Mouse (Mus musculus) CH12.LX (cell line): ENCODE results near the gene Tppp. TPM values are rescaled to one million over a fixed set of nuclear protein-coding genes. Genes with fewer than 3 reads are reported as not detected.

ENCODE experiments used
- DNase-seq: peaks from one replicate; pipeline ENCODE4 v3.0.0-alpha.2; 2013; ENCODE audit errors: extremely low read depth
- H3K27ac ChIP-seq: 2 replicates; pipeline ENCODE4 v1.5.1; 2012; ENCODE audit warnings: low read depth, mild to moderate bottlenecking, control low read depth, moderate library complexity; ENCODE audit not compliant: insufficient read depth
- H3K27me3 ChIP-seq: replicated peaks from 2 replicates; pipeline ENCODE3; 2012; ENCODE audit warnings: inconsistent platforms
- H3K36me3 ChIP-seq, 2 experiments: replicated peaks in 1 of 2; 2 replicates each; pipeline versions ENCODE3 to v1.6.1; 2012; ENCODE audit warnings: inconsistent platforms in 1 of 2, low read length in 1 of 2, mild to moderate bottlenecking in 1 of 2, mixed read lengths in 1 of 2, moderate library complexity in 1 of 2; ENCODE audit not compliant: control insufficient read depth in 1 of 2, insufficient read depth in 1 of 2
- H3K4me1 ChIP-seq, 2 experiments: 2 replicates each; pipeline ENCODE4 v1.6.1; 2012; ENCODE audit warnings: inconsistent platforms in 1 of 2, moderate library complexity in 1 of 2; ENCODE audit not compliant: insufficient read depth in 2 of 2, control insufficient read depth in 1 of 2
- H3K4me2 ChIP-seq: 2 replicates; pipeline ENCODE4 v1.6.1; 2012; ENCODE audit warnings: low read depth, mild to moderate bottlenecking, control low read depth; ENCODE audit not compliant: poor library complexity, insufficient read depth, severe bottlenecking
- H3K4me3 ChIP-seq, 3 experiments: fragments of 150-350 bp in 1 of 3; sonication (generic) in 1 of 3; replicated peaks in 1 of 3; 2 replicates each; pipeline versions ENCODE3 to v1.5.1; 2011 to 2012; ENCODE audit warnings: low read depth in 2 of 3, low read length in 2 of 3, mild to moderate bottlenecking in 2 of 3, moderate library complexity in 2 of 3, control low read depth in 1 of 3, improper control_type of control experiment in 1 of 3, inconsistent platforms in 1 of 3, mixed read lengths in 1 of 3; ENCODE audit not compliant: poor library complexity in 1 of 3
- H3K79me2 ChIP-seq: replicated peaks from 2 replicates; pipeline ENCODE4 v1.6.1; 2012; ENCODE audit warnings: mild to moderate bottlenecking, moderate library complexity; ENCODE audit not compliant: control insufficient read depth, poor library complexity, insufficient read depth, severe bottlenecking; ENCODE audit errors: extremely low read depth
- H3K9ac ChIP-seq: 2 replicates; pipeline ENCODE4 v1.6.1; 2012; ENCODE audit warnings: low read depth, mild to moderate bottlenecking, control low read depth, moderate library complexity; ENCODE audit not compliant: insufficient read depth
- H3K9me3 ChIP-seq: replicated peaks from 2 replicates; pipeline ENCODE3; 2012; ENCODE audit warnings: low read length, inconsistent platforms, mixed read lengths
- CHD1 ChIP-seq: IDR thresholded peaks from 2 replicates; pipeline ENCODE4 v1.6.1; 2012; ENCODE audit warnings: low read depth, low read length, improper control_type of control experiment, inconsistent platforms
- CTCF ChIP-seq, 2 experiments: IDR thresholded peaks in 1 of 2; conservative IDR thresholded peaks in 1 of 2; 2 replicates each; pipeline ENCODE4 v1.5.1; 2011 to 2012; ENCODE audit warnings: low read depth in 2 of 2, low read length in 2 of 2, improper control_type of control experiment in 1 of 2, inconsistent platforms in 1 of 2, mild to moderate bottlenecking in 1 of 2, moderate library complexity in 1 of 2
- ELF1 ChIP-seq: IDR thresholded peaks from 2 replicates; pipeline ENCODE4 v1.6.1; 2014; ENCODE audit warnings: low read depth, mild to moderate bottlenecking, inconsistent platforms, low read length, improper control_type of control experiment
- EP300 ChIP-seq: IDR thresholded peaks from 2 replicates; pipeline ENCODE4 v1.6.1; 2011; ENCODE audit warnings: low read length, improper control_type of control experiment
- ETS1 ChIP-seq: conservative IDR thresholded peaks from 2 replicates; pipeline ENCODE4 v1.6.1; 2012; ENCODE audit warnings: low read depth, mild to moderate bottlenecking, inconsistent platforms, low read length, improper control_type of control experiment, moderate library complexity
- GABPA ChIP-seq: IDR thresholded peaks from 2 replicates; pipeline ENCODE4 v1.6.1; 2012; ENCODE audit warnings: low read depth, low read length, improper control_type of control experiment, inconsistent platforms; ENCODE audit not compliant: insufficient replicate concordance
- HCFC1 ChIP-seq: IDR thresholded peaks from 2 replicates; pipeline ENCODE4 v1.6.1; 2012; ENCODE audit warnings: low read depth, mild to moderate bottlenecking, inconsistent platforms, low read length, improper control_type of control experiment
- IRF4 ChIP-seq: IDR thresholded peaks from 2 replicates; pipeline ENCODE4 v1.6.1; 2014; ENCODE audit warnings: low read depth, mild to moderate bottlenecking, inconsistent platforms, low read length, improper control_type of control experiment
- KAT2A ChIP-seq: IDR thresholded peaks from 2 replicates; pipeline ENCODE4 v1.6.1; 2012; ENCODE audit warnings: low read length, improper control_type of control experiment, inconsistent platforms; ENCODE audit not compliant: insufficient replicate concordance
- MAFK ChIP-seq: IDR thresholded peaks from 2 replicates; pipeline ENCODE4 v1.6.1; 2011; ENCODE audit warnings: low read length, improper control_type of control experiment; ENCODE audit not compliant: insufficient replicate concordance
- MAX ChIP-seq: IDR thresholded peaks from 2 replicates; pipeline ENCODE4 v1.6.1; 2011; ENCODE audit warnings: low read length, improper control_type of control experiment
- MAZ ChIP-seq: IDR thresholded peaks from 2 replicates; pipeline ENCODE4 v1.6.1; 2012; ENCODE audit warnings: low read depth, mild to moderate bottlenecking, inconsistent platforms, low read length, improper control_type of control experiment, moderate library complexity
- MXI1 ChIP-seq: IDR thresholded peaks from 2 replicates; pipeline ENCODE4 v1.6.1; 2011; ENCODE audit warnings: mild to moderate bottlenecking, low read depth, low read length, improper control_type of control experiment
- NELFE ChIP-seq: IDR thresholded peaks from 2 replicates; pipeline ENCODE4 v1.6.1; 2011; ENCODE audit warnings: low read depth, low read length, improper control_type of control experiment
- NRF1 ChIP-seq: IDR thresholded peaks from 2 replicates; pipeline ENCODE4 v1.6.1; 2014; ENCODE audit warnings: low read depth, mild to moderate bottlenecking, inconsistent platforms, low read length, improper control_type of control experiment, moderate library complexity
- PAX5 ChIP-seq: IDR thresholded peaks from 2 replicates; pipeline ENCODE4 v1.6.1; 2012; ENCODE audit warnings: low read length, inconsistent platforms, mixed read lengths
- POLR2A ChIP-seq: IDR thresholded peaks from 2 replicates; pipeline ENCODE4 v1.6.1; 2011; ENCODE audit warnings: low read depth, mild to moderate bottlenecking, improper control_type of control experiment, low read length
- POLR2AphosphoS2 ChIP-seq: IDR thresholded peaks from 2 replicates; pipeline ENCODE4 v1.6.1; 2011; ENCODE audit warnings: low read depth, low read length, improper control_type of control experiment
- RAD21 ChIP-seq: IDR thresholded peaks from 2 replicates; pipeline ENCODE4 v1.6.1; 2011; ENCODE audit warnings: low read depth, mild to moderate bottlenecking, low read length, improper control_type of control experiment, moderate library complexity
- RCOR1 ChIP-seq: conservative IDR thresholded peaks from 2 replicates; pipeline ENCODE4 v1.6.1; 2012; ENCODE audit warnings: low read depth, mild to moderate bottlenecking, inconsistent platforms, low read length, improper control_type of control experiment
- SIN3A ChIP-seq: IDR thresholded peaks from 2 replicates; pipeline ENCODE4 v1.6.1; 2012; ENCODE audit warnings: low read length, improper control_type of control experiment, inconsistent platforms
- TBP ChIP-seq: conservative IDR thresholded peaks from 2 replicates; pipeline ENCODE4 v1.6.1; 2011; ENCODE audit warnings: low read depth, low read length, improper control_type of control experiment
- TCF12 ChIP-seq: IDR thresholded peaks from 2 replicates; pipeline ENCODE4 v1.6.1; 2014; ENCODE audit warnings: low read depth, mild to moderate bottlenecking, inconsistent platforms, low read length, improper control_type of control experiment
- UBTF ChIP-seq: IDR thresholded peaks from 2 replicates; pipeline ENCODE4 v1.6.1; 2012; ENCODE audit warnings: low read depth, mild to moderate bottlenecking, inconsistent platforms, low read length, improper control_type of control experiment, moderate library complexity
- USF2 ChIP-seq: conservative IDR thresholded peaks from 2 replicates; pipeline ENCODE4 v1.6.1; 2011; ENCODE audit warnings: low read depth, low read length, improper control_type of control experiment
- ZKSCAN1 ChIP-seq: IDR thresholded peaks from 2 replicates; pipeline ENCODE4 v1.6.1; 2012; ENCODE audit warnings: low read depth, inconsistent platforms, low read length, improper control_type of control experiment, borderline replicate concordance
- ZMIZ1 ChIP-seq: IDR thresholded peaks from 2 replicates; pipeline ENCODE4 v1.6.1; 2012; ENCODE audit warnings: low read depth, mild to moderate bottlenecking, inconsistent platforms, low read length, improper control_type of control experiment
- dilution Hi-C: fragments of 300-500 bp; cut with MboI; formaldehyde crosslinking; loops from 2 replicates; pipeline ENCODE4 v1.14.3; 2020; ENCODE audit warnings: low sequenced_read_pairs; ENCODE audit not compliant: extremely low pct_unique_long_range_greater_than_20kb, extremely low pct_ligation_motif_present
- in situ Hi-C: fragments of 300-500 bp; cut with MboI; formaldehyde crosslinking; loops from 3 replicates; pipeline ENCODE4 v1.14.3; 2019; ENCODE audit warnings: low sequenced_read_pairs, low pct_ligation_motif_present, low pct_unique_long_range_greater_than_20kb, mixed read lengths
- polyA plus RNA-seq: library from polyadenylated mRNA; unstranded; fragments of >175 nt; gene quantifications from 2 replicates; pipeline ENCODE4 v1.2.1, GENCODE M21; 2012; ENCODE audit warnings: low read depth; ENCODE audit not compliant: insufficient read length
- total RNA-seq, 2 experiments: library from RNA; depleted of rRNA; stranded (reverse); fragments of 300-350 nt in 1 of 2; fragments of >200 nt in 1 of 2; gene quantifications; 2 replicates each; pipeline ENCODE4 v1.2.3; 2012 to 2014

Tppp gene
- total and polyA plus RNA-seq, 3 experiments, result 0.05 to 0.08 TPM; not detected in 1

- H3K79me2 ChIP-seq, result no peaks in the 10 kb centered on the region
- in situ Hi-C loops (no loop called here), dilution Hi-C loops (no loop called here)
- no peak overlapping the region for H3K9ac ChIP-seq
- H3K36me3 ChIP-seq, result peaks cover 10 to 52% of the 10 kb centered on the region in 2 experiments
- no peaks in the 10 kb centered on the region for H3K27me3 ChIP-seq
- peaks cover 0 to 10% of the 10 kb centered on the region in 2 experiments; a peak in 1 of 4 replicates for H3K4me1 ChIP-seq
- H3K27ac ChIP-seq, result no peak overlapping the region
- no peak for DNase-seq
- no peaks in the 10 kb centered on the region for H3K9me3 ChIP-seq
- H3K4me3 ChIP-seq, result no peak overlapping the region
- no peak for TF ChIP-seq CHD1
- TF ChIP-seq RAD21, result no peak
- no peak for TF ChIP-seq ELF1
- no peak for TF ChIP-seq TCF12
- TF ChIP-seq SIN3A, result no peak
- no peak for TF ChIP-seq PAX5
- TF ChIP-seq POLR2A, result no peak
- TF ChIP-seq UBTF, result no peak
- no peak for TF ChIP-seq NELFE
- no peak for TF ChIP-seq USF2
- no peak for TF ChIP-seq POLR2AphosphoS2
- TF ChIP-seq IRF4, result no peak
- TF ChIP-seq MAFK, result no peak
- no peak for TF ChIP-seq MAZ
- TF ChIP-seq HCFC1, result no peak
- no peak for TF ChIP-seq ZMIZ1
- no peak for TF ChIP-seq EP300
- no peak for TF ChIP-seq MXI1
- TF ChIP-seq RCOR1, result no peak
- H3K4me2 ChIP-seq, result no peak overlapping the region
These were observed 47.0 kb downstream of the Tppp start for GRCm38 (mm10) chr13:74056194-74056593.

- dilution Hi-C loops (no loop called here), in situ Hi-C loops (no loop called here)
- TF ChIP-seq ZKSCAN1, result no peak
- TF ChIP-seq ETS1, result no peak
- TF ChIP-seq KAT2A, result no peak
- TF ChIP-seq MAX, result no peak
- TF ChIP-seq UBTF, result no peak
- no peak for TF ChIP-seq GABPA
- no peak for TF ChIP-seq HCFC1
- TF ChIP-seq CTCF (conservative IDR thresholded peaks at IDR 0.05 in 1 of 2, IDR thresholded peaks at IDR 0.05 in 1 of 2; ENCODE audit: low read depth in 2 of 2, low read length in 2 of 2), result no peak
- no peak for TF ChIP-seq TBP
- TF ChIP-seq ZMIZ1, result no peak
- no peak for TF ChIP-seq NRF1
- Histone ChIP-seq H3K4me1 (peaks cover 0 to 11% of the 10 kb centered on the region in 2 experiments; a peak in 1 of 4 replicates), H3K9me3 (no peaks in the 10 kb centered on the region), H3K27me3 (no peaks in the 10 kb centered on the region), H3K9ac (no peak overlapping the region), H3K79me2 (no peaks in the 10 kb centered on the region), H3K27ac (no peak overlapping the region), H3K4me2 (no peak overlapping the region), H3K4me3 (no peak overlapping the region), H3K36me3 (peaks cover 8 to 36% of the 10 kb centered on the region in 2 experiments)
- DNase-seq, result no peak
These were observed 48.9 kb downstream of the Tppp start for GRCm38 (mm10) chr13:74058081-74058480.
